ENCODE assay signal across 24 mouse cellular contexts in the genomic region with DNA sequence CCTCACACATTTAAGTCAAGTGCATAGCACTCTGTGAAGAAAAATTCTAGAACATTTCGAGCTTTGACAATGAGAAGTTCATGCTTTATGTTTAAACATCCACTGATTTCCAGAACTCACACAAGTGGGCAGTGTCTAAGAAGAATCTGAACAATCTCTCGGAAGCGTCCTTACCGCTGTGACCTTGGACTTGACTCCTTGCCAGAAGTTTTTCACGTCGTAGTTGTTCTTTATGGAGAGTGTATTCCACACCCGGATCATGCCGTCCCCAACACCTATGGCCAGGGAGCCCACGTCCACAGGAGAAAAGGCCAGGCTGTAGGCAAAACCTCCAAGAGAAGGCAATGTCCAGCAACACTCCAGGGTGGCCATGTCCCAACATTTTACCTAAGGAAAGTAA.
"Had no signal": no experiment of that assay in that cellular context is flagged by ENCODE, and none has a peak within 500 bp of the region (broad histone marks: within the 10 kb centered on the region; RNA-seq: fewer than 3 reads in every experiment).

No protein-coding gene starts in this region.

- H3K27me3 ChIP-seq: heart, embryonic 12.5 days; hindbrain, embryonic 13.5 days; hindbrain, embryonic 15.5 days; kidney, embryonic 15.5 days; limb, embryonic 13.5 days; limb, embryonic 15.5 days; liver, embryonic 12.5 days had no signal

- DNase-seq: gastrocnemius, postnatal 14 days; gastrocnemius, postnatal 36 days; heart, adult 11 months; heart, postnatal 10 days; heart, postnatal 36 days; kidney, adult 11 months; kidney, adult 2 months; kidney, adult 9 months; kidney, postnatal 14 days; kidney, postnatal 36 days; layer of hippocampus, adult 9-11 months; layer of hippocampus, postnatal 36 days; left cerebral cortex, postnatal 4 days had no signal

- H3K4me2 ChIP-seq: heart, embryonic 12.5 days; hindbrain, embryonic 13.5 days; hindbrain, embryonic 15.5 days; kidney, embryonic 15.5 days; limb, embryonic 13.5 days; limb, embryonic 15.5 days; liver, embryonic 12.5 days had no signal

- H3K9ac ChIP-seq: heart, embryonic 12.5 days; hindbrain, embryonic 13.5 days; hindbrain, embryonic 15.5 days; kidney, embryonic 15.5 days; limb, embryonic 13.5 days; limb, embryonic 15.5 days; liver, embryonic 12.5 days had no signal

- H3K27ac ChIP-seq: heart, embryonic 10.5 days; hindbrain, embryonic 13.5 days; hindbrain, embryonic 15.5 days; hindbrain, postnatal 0 days; kidney, embryonic 15.5 days; kidney, postnatal 0 days; limb, embryonic 13.5 days; limb, embryonic 15.5 days; liver, embryonic 12.5 days had no signal

- ATAC-seq: hindbrain, postnatal 0 days; intestine, embryonic 16.5 days; liver, embryonic 12.5 days had no signal

- H3K4me3 ChIP-seq: heart, embryonic 10.5 days; heart, embryonic 12.5 days; hindbrain, embryonic 13.5 days; hindbrain, embryonic 15.5 days; kidney, embryonic 15.5 days; limb, embryonic 13.5 days; limb, embryonic 15.5 days; liver, embryonic 12.5 days had no signal

- H3K4me1 ChIP-seq: hindbrain, embryonic 13.5 days; hindbrain, embryonic 15.5 days; kidney, embryonic 15.5 days; limb, embryonic 13.5 days; limb, embryonic 15.5 days had no signal

- H3K9me3 ChIP-seq: heart, embryonic 10.5 days; heart, embryonic 12.5 days; hindbrain, embryonic 13.5 days; hindbrain, embryonic 15.5 days; kidney, embryonic 15.5 days; limb, embryonic 13.5 days; limb, embryonic 15.5 days; liver, embryonic 12.5 days had no signal
